Mouse (Mus musculus): ENCODE data around the gene Fahd1. TPM values are rescaled to one million over a fixed set of nuclear protein-coding genes. Genes with fewer than 3 reads are reported as not detected.

Fahd1 gene
- polyA plus RNA-seq, 1 experiment: 54.7 TPM

Other genes with a start within 250 kb of the Fahd1 start
- 84.7 and 109 TPM in 2 replicates for gene Tsc2, start 217.7 kb downstream of the Fahd1 start, polyA plus RNA-seq (2012; rRNA removed)
- 7.3 and 7.5 TPM in 2 replicates for gene Nthl1, start 217.7 kb downstream of the Fahd1 start, polyA plus RNA-seq (2012; rRNA removed)
- 30.0 and 37.4 TPM in 2 replicates for gene Slc9a3r2, start 200.0 kb downstream of the Fahd1 start, polyA plus RNA-seq (2012; rRNA removed)
- gene Npw, start 191.9 kb downstream of the Fahd1 start, polyA plus RNA-seq (2012; rRNA removed): not detected in 2 replicates
- 52.1 and 78.3 TPM in 2 replicates for gene Zfp598, start 180.7 kb downstream of the Fahd1 start, polyA plus RNA-seq (2012; rRNA removed)
- gene Syngr3, start 160.4 kb downstream of the Fahd1 start, polyA plus RNA-seq (2012; rRNA removed): 1.8 and 2.7 TPM in 2 replicates
- 22.8 and 22.9 TPM in 2 replicates for gene Gfer, start 154.2 kb downstream of the Fahd1 start, polyA plus RNA-seq (2012; rRNA removed)
- 181 and 212 TPM in 2 replicates for gene Noxo1, start 154.1 kb downstream of the Fahd1 start, polyA plus RNA-seq (2012; rRNA removed)
- 46.1 and 51.7 TPM in 2 replicates for gene Tbl3, start 142.7 kb downstream of the Fahd1 start, polyA plus RNA-seq (2012; rRNA removed)
- gene Rnf151, start 132.3 kb downstream of the Fahd1 start, polyA plus RNA-seq (2012; rRNA removed): 0.12 and 0.35 TPM in 2 replicates
- 3,715 and 4,974 TPM in 2 replicates for gene Rps2, start 132.2 kb downstream of the Fahd1 start, polyA plus RNA-seq (2012; rRNA removed)
- gene Ndufb10, start 125.9 kb downstream of the Fahd1 start, polyA plus RNA-seq (2012; rRNA removed): 371 and 397 TPM in 2 replicates
- gene Rpl3l, start 122.5 kb downstream of the Fahd1 start, polyA plus RNA-seq (2012; rRNA removed): 0.10 and 0.22 TPM in 2 replicates
- 96.0 and 103 TPM in 2 replicates for gene Msrb1, start 113.7 kb downstream of the Fahd1 start, polyA plus RNA-seq (2012; rRNA removed)
- gene Hs3st6, start 97.4 kb downstream of the Fahd1 start, polyA plus RNA-seq (2012; rRNA removed): 0.98 and 1.7 TPM in 2 replicates
- gene Meiob, start 46.1 kb downstream of the Fahd1 start, polyA plus RNA-seq (2012; rRNA removed): 0.05 TPM in 1 of 2 replicates, not detected in the other
- 105 and 239 TPM in 2 replicates for gene Hagh, start 10.2 kb downstream of the Fahd1 start, polyA plus RNA-seq (2012; rRNA removed)
- gene Igfals, start 15.6 kb upstream of the Fahd1 start, polyA plus RNA-seq (2012; rRNA removed): 1.1 and 1.4 TPM in 2 replicates
- gene Nubp2, start 36.0 kb upstream of the Fahd1 start, polyA plus RNA-seq (2012; rRNA removed): 37.3 and 41.3 TPM in 2 replicates
- 57.4 and 70.5 TPM in 2 replicates for gene Spsb3, start 36.3 kb upstream of the Fahd1 start, polyA plus RNA-seq (2012; rRNA removed)
- gene Eme2, start 44.7 kb upstream of the Fahd1 start, polyA plus RNA-seq (2012; rRNA removed): 21.6 and 34.0 TPM in 2 replicates
- 119 and 144 TPM in 2 replicates for gene Mrps34, start 44.8 kb upstream of the Fahd1 start, polyA plus RNA-seq (2012; rRNA removed)
- 61.2 and 62.9 TPM in 2 replicates for gene Nme3, start 46.1 kb upstream of the Fahd1 start, polyA plus RNA-seq (2012; rRNA removed)
- gene Mapk8ip3, start 86.6 kb upstream of the Fahd1 start, polyA plus RNA-seq (2012; rRNA removed): 41.0 and 69.6 TPM in 2 replicates
- gene Jpt2, start 110.3 kb upstream of the Fahd1 start, polyA plus RNA-seq (2012; rRNA removed): 35.4 and 42.4 TPM in 2 replicates
- 8.0 and 15.1 TPM in 2 replicates for gene Cramp1l, start 165.4 kb upstream of the Fahd1 start, polyA plus RNA-seq (2012; rRNA removed)
- gene Ift140, start 165.7 kb upstream of the Fahd1 start, polyA plus RNA-seq (2012; rRNA removed): 7.8 and 9.4 TPM in 2 replicates
- 16.7 and 18.5 TPM in 2 replicates for gene Tmem204, start 233.2 kb upstream of the Fahd1 start, polyA plus RNA-seq (2012; rRNA removed)